Mouse (Mus musculus): ENCODE data around the gene AI854703. TPM values are rescaled to one million over a fixed set of nuclear protein-coding genes. Genes with fewer than 3 reads are reported as not detected.

Gene AI854703
- polyA plus RNA-seq, 1 experiment, result 0.31 TPM

DNA sequence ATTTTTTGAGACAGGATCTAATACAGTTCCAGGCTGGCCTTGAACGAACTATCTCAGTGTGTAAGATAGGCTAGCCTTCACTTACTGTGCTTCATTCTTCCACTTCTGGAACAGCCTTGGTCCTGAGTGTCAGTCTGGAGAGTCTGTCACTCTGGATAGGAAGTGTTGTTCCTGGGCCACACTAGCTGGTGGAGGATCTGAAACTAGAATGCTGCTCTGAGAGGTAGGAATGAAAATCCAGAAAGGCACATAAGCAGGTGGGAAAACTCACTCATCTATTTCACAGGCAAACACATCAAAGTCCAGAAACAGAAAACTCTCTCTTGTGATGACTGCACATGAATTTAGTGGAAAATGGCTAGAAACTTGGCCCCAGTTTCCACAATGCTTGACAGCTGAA, 26.0 kb upstream of the AI854703 start:
- peaks cover 19% of the 10 kb centered on the region for H3K4me1 ChIP-seq (ENCODE audit: control insufficient read depth, insufficient read depth, low read length)
- no peak overlapping the region for H3K27ac ChIP-seq (ENCODE audit: control insufficient read depth, insufficient read depth, low read depth, low read length)
- TF ChIP-seq POLR2A (IDR thresholded peaks at IDR 0.05; ENCODE audit: control insufficient read depth, low read depth, low read length) (no peak), CTCF (IDR thresholded peaks at IDR 0.05; ENCODE audit: control insufficient read depth, insufficient read depth, insufficient replicate concordance, low read depth, low read length) (no peak)
- H3K4me3 ChIP-seq (ENCODE audit: control insufficient read depth, low read depth, low read length), result no peak overlapping the region
- H3K27me3 ChIP-seq (ENCODE audit: control insufficient read depth, insufficient read depth, low read length), result no peaks in the 10 kb centered on the region
- H3K36me3 ChIP-seq (ENCODE audit: control insufficient read depth, insufficient read depth, low read length), result no peaks in the 10 kb centered on the region

- no peaks in the 10 kb centered on the region for H3K36me3 ChIP-seq (ENCODE audit: control insufficient read depth, insufficient read depth, low read length)
- peak within 1 kb of the TSS; percentile 70 for H3K27ac ChIP-seq (ENCODE audit: control insufficient read depth, insufficient read depth, low read depth, low read length)
- peak within 1 kb of the TSS; percentile 77 for H3K4me3 ChIP-seq (ENCODE audit: control insufficient read depth, low read depth, low read length)
- TF ChIP-seq CTCF (IDR thresholded peaks at IDR 0.05; ENCODE audit: control insufficient read depth, insufficient read depth, insufficient replicate concordance, low read depth, low read length) (no peak), POLR2A (IDR thresholded peaks at IDR 0.05; ENCODE audit: control insufficient read depth, low read depth, low read length) (peak; percentile 35)
- peaks cover 16% of the 10 kb centered on the region for H3K4me1 ChIP-seq (ENCODE audit: control insufficient read depth, insufficient read depth, low read length)
- H3K27me3 ChIP-seq (ENCODE audit: control insufficient read depth, insufficient read depth, low read length), result no peaks in the 10 kb centered on the region
Observed at GRCm38 (mm10) chr6:48601271-48602079, 25.1 kb upstream of the AI854703 start, which contains the start of gene Zfp775. Gene Zfp775 (plus strand): TSS chr6:48602063.

- TF ChIP-seq CTCF (IDR thresholded peaks at IDR 0.05; ENCODE audit: control insufficient read depth, insufficient read depth, insufficient replicate concordance, low read depth, low read length), result no peak
- TF ChIP-seq POLR2A (IDR thresholded peaks at IDR 0.05; ENCODE audit: control insufficient read depth, low read depth, low read length), result no peak
- Histone ChIP-seq H3K27me3 (ENCODE audit: control insufficient read depth, insufficient read depth, low read length) (no peaks in the 10 kb centered on the region), H3K36me3 (ENCODE audit: control insufficient read depth, insufficient read depth, low read length) (no peaks in the 10 kb centered on the region), H3K27ac (ENCODE audit: control insufficient read depth, insufficient read depth, low read depth, low read length) (peak overlapping the region; percentile 70), H3K4me1 (ENCODE audit: control insufficient read depth, insufficient read depth, low read length) (peaks cover 10% of the 10 kb centered on the region), H3K4me3 (ENCODE audit: control insufficient read depth, low read depth, low read length) (peak overlapping the region; percentile 77)
Observed at GRCm38 (mm10) chr6:48602080-48602741, 24.4 kb upstream of the AI854703 start.

DNA sequence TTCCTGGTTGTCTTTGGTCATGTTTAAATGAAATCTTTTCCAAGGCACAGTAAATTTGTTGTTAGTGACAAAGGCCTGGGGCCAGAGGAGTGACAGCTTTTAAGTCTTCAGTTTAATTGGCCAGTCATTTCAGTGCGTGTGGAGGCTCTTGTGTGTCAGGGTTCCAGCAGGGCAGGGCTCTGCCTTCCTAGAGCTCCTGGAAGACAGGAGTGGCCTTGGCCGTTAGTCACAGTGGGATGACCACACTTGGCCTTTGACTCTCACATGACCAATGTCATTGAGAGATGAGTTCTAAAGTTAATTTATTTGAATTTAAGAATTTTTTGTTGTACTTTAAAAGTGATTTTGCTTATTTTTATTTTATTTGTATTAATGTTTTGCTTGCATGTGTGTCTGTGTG, 18.4 kb upstream of the AI854703 start:
- no peaks in the 10 kb centered on the region for H3K36me3 ChIP-seq (ENCODE audit: control insufficient read depth, insufficient read depth, low read length)
- H3K27ac ChIP-seq (ENCODE audit: control insufficient read depth, insufficient read depth, low read depth, low read length), result no peak overlapping the region
- TF ChIP-seq POLR2A (IDR thresholded peaks at IDR 0.05; ENCODE audit: control insufficient read depth, low read depth, low read length) (no peak), CTCF (IDR thresholded peaks at IDR 0.05; ENCODE audit: control insufficient read depth, insufficient read depth, insufficient replicate concordance, low read depth, low read length) (no peak)
- no peak overlapping the region for H3K4me3 ChIP-seq (ENCODE audit: control insufficient read depth, low read depth, low read length)
- no peaks in the 10 kb centered on the region for H3K4me1 ChIP-seq (ENCODE audit: control insufficient read depth, insufficient read depth, low read length)
- H3K27me3 ChIP-seq (ENCODE audit: control insufficient read depth, insufficient read depth, low read length), result no peaks in the 10 kb centered on the region

- H3K4me1 ChIP-seq (ENCODE audit: control insufficient read depth, insufficient read depth, low read length), result no peaks in the 10 kb centered on the region
- no peaks in the 10 kb centered on the region for H3K36me3 ChIP-seq (ENCODE audit: control insufficient read depth, insufficient read depth, low read length)
- no peaks in the 10 kb centered on the region for H3K27me3 ChIP-seq (ENCODE audit: control insufficient read depth, insufficient read depth, low read length)
- H3K27ac ChIP-seq (ENCODE audit: control insufficient read depth, insufficient read depth, low read depth, low read length), result no peak overlapping the region
- no peak for TF ChIP-seq CTCF (IDR thresholded peaks at IDR 0.05; ENCODE audit: control insufficient read depth, insufficient read depth, insufficient replicate concordance, low read depth, low read length)
- no peak for TF ChIP-seq POLR2A (IDR thresholded peaks at IDR 0.05; ENCODE audit: control insufficient read depth, low read depth, low read length)
- H3K4me3 ChIP-seq (ENCODE audit: control insufficient read depth, low read depth, low read length), result no peak overlapping the region
Observed at GRCm38 (mm10) chr6:48609512-48609911, 17.1 kb upstream of the AI854703 start.

DNA sequence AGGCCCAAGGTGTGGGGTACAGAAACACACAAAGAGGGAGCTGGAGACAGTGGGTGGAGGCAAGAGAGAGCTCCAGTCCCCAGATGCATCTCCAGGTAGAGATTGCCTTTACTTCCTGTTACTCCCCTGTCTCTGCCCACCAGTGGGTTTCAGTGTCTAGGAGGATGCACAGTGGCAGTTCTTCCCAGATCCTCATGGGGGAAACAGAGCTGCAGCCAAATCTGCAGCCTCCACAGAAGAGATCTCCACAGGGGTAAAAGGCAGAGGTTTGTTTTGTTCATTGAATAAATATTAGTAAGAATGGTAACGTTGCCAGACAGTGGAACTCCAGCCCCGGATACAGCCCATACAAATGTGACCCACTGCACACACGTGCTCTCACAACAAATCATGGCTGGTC, 15.9 kb upstream of the AI854703 start:
- H3K4me1 ChIP-seq (ENCODE audit: control insufficient read depth, insufficient read depth, low read length), result no peaks in the 10 kb centered on the region
- H3K27me3 ChIP-seq (ENCODE audit: control insufficient read depth, insufficient read depth, low read length), result no peaks in the 10 kb centered on the region
- H3K27ac ChIP-seq (ENCODE audit: control insufficient read depth, insufficient read depth, low read depth, low read length), result no peak overlapping the region
- TF ChIP-seq CTCF (IDR thresholded peaks at IDR 0.05; ENCODE audit: control insufficient read depth, insufficient read depth, insufficient replicate concordance, low read depth, low read length) (no peak), POLR2A (IDR thresholded peaks at IDR 0.05; ENCODE audit: control insufficient read depth, low read depth, low read length) (no peak)
- no peaks in the 10 kb centered on the region for H3K36me3 ChIP-seq (ENCODE audit: control insufficient read depth, insufficient read depth, low read length)
- H3K4me3 ChIP-seq (ENCODE audit: control insufficient read depth, low read depth, low read length), result no peak overlapping the region

- Histone ChIP-seq H3K27ac (ENCODE audit: control insufficient read depth, insufficient read depth, low read depth, low read length) (no peak overlapping the region), H3K36me3 (ENCODE audit: control insufficient read depth, insufficient read depth, low read length) (no peaks in the 10 kb centered on the region), H3K27me3 (ENCODE audit: control insufficient read depth, insufficient read depth, low read length) (no peaks in the 10 kb centered on the region), H3K4me1 (ENCODE audit: control insufficient read depth, insufficient read depth, low read length) (no peaks in the 10 kb centered on the region), H3K4me3 (ENCODE audit: control insufficient read depth, low read depth, low read length) (peak overlapping the region; percentile 82)
- no peak for TF ChIP-seq POLR2A (IDR thresholded peaks at IDR 0.05; ENCODE audit: control insufficient read depth, low read depth, low read length)
- no peak for TF ChIP-seq CTCF (IDR thresholded peaks at IDR 0.05; ENCODE audit: control insufficient read depth, insufficient read depth, insufficient replicate concordance, low read depth, low read length)
Observed at GRCm38 (mm10) chr6:48613464-48613863, 13.1 kb upstream of the AI854703 start.
